Mouse (Mus musculus) natural killer cell, adult 2 months (primary cell): ENCODE measurements around the gene Epha2.

Experiments used
- DNase-seq, 2 experiments: peaks; one replicate each; pipeline ENCODE4 v3.0.0; 2022; ENCODE audit warnings: low spot score in 2 of 2

Epha2 gene

GRCm38 (mm10) chr4:141367997-141368791 lies 67.2 kb downstream of the Epha2 start, which contains the start of gene Fam131c:
Fam131c (plus strand) TSS chr4:141368220.
- DNase-seq, result no peak

DNA sequence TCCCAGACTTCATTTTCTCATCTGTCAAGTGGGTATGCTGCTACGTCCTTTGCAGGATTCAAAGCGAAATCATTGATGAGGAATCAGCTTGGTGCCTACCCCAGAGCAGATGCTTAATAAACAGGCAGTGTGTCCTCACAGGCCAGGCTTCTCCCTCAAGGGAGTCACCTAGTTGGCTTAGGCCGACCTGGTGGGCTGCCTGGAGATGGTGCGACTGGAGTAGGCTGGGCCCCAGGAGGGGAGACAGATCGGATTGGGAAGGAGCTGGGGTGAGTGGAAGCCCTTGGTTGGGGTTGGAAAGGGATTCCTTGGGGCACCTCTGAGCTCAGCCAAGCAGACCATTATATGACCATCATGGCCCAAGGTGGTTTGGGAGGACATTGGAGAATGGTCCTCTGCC lies 71.4 kb downstream of the Epha2 start:
- no peak for DNase-seq
